Comparison of ENCODE assay signal across 9 mouse cellular contexts in the genomic region with DNA sequence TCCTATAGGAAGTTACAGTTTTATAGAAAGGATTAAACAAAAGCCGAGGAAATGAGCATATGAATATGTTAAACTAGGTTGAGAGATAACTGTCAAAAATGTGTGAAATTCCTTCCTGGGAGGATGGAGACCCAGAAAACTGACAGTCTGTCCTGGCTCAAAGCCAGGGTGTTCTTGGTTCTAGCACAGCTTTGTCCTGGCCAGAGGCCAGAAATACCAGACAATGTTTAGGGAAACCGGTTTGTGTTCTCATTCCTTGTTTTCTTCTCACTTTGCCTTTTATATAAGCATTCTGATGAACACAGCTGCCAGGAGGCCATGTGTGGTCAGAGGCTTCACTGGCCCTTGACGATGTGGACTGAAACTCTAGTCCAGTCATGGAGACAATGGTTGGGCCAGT.
DNase-seq lines count a peak whose midpoint lies in the region; ATAC-seq and TF ChIP-seq lines count a peak whose summit lies in the region.
"Had no signal": no experiment of that assay in that cellular context is flagged by ENCODE, and none has a peak within 500 bp of the region (broad histone marks: within the 10 kb centered on the region; RNA-seq: fewer than 3 reads in every experiment).

No protein-coding gene starts in this region.

- H3K9ac ChIP-seq in kidney, embryonic 14.5 days (ENCODE audit: low read depth, low read length) = no peak overlapping the region
- H3K9ac ChIP-seq in hindbrain, embryonic 12.5 days = no peak overlapping the region
- H3K9ac ChIP-seq in intestine, embryonic 16.5 days (ENCODE audit: low read depth, low read length) = no peak overlapping the region
- H3K9ac ChIP-seq: stomach, embryonic 15.5 days had no signal

- TF ChIP-seq CTCF in Patski (IDR thresholded peaks at IDR 0.05) = no peak

- H3K27ac ChIP-seq in kidney, embryonic 14.5 days (ENCODE audit: low read depth, low read length) = no peak overlapping the region
- no peak overlapping the region for H3K27ac ChIP-seq in hindbrain, embryonic 12.5 days
- H3K27ac ChIP-seq in intestine, embryonic 16.5 days (ENCODE audit: low read length) = no peak overlapping the region
- H3K27ac ChIP-seq: stomach, embryonic 15.5 days had no signal

- H3K4me3 ChIP-seq in kidney, embryonic 14.5 days (ENCODE audit: low read length) = no peak overlapping the region
- H3K4me3 ChIP-seq in hindbrain, embryonic 12.5 days = no peak overlapping the region
- no peak overlapping the region for H3K4me3 ChIP-seq in intestine, embryonic 16.5 days (ENCODE audit: low read length)
- H3K4me3 ChIP-seq: stomach, embryonic 15.5 days had no signal

- POLR2A ChIA-PET in Patski (lab: Charles Lee) = interaction anchor here (1.0 kb wide), 1 partner anchor 9 kb away, joined by 3 read pairs; no protein-coding TSS in a partner anchor

- ATAC-seq in kidney, embryonic 14.5 days (ENCODE audit: low FRiP score, low TSS enrichment) = no peak
- ATAC-seq in Patski = no peak
- ATAC-seq in hindbrain, embryonic 12.5 days (ENCODE audit: low FRiP score) = no peak
- ATAC-seq in intestine, embryonic 16.5 days = no peak

- H3K4me1 ChIP-seq in kidney, embryonic 14.5 days (ENCODE audit: control insufficient read depth, insufficient read depth, low read length) = no peaks in the 10 kb centered on the region
- no peaks in the 10 kb centered on the region for H3K4me1 ChIP-seq in hindbrain, embryonic 12.5 days
- H3K4me1 ChIP-seq in intestine, embryonic 16.5 days (ENCODE audit: control insufficient read depth, insufficient read depth, low read length) = peaks cover 7% of the 10 kb centered on the region
- H3K4me1 ChIP-seq: stomach, embryonic 15.5 days had no signal

- CTCF ChIA-PET in Patski (lab: Charles Lee) = no interaction called here

- 54% methylated on average over 3 of the region's 3 CpGs for WGBS in kidney, embryonic 14.5 days
- 71% methylated on average over 3 of the region's 3 CpGs for WGBS in hindbrain, embryonic 12.5 days
- WGBS in intestine, embryonic 16.5 days = 46% methylated on average over 3 of the region's 3 CpGs

- no peaks in the 10 kb centered on the region for H3K27me3 ChIP-seq in kidney, embryonic 14.5 days (ENCODE audit: control insufficient read depth, insufficient read depth, low read length)
- H3K27me3 ChIP-seq in Patski = no peaks in the 10 kb centered on the region
- no peaks in the 10 kb centered on the region for H3K27me3 ChIP-seq in hindbrain, embryonic 12.5 days
- H3K27me3 ChIP-seq in intestine, embryonic 16.5 days (replicated peaks; ENCODE audit: control insufficient read depth, insufficient read depth, low read length) = no peaks in the 10 kb centered on the region
- H3K27me3 ChIP-seq: stomach, embryonic 15.5 days had no signal

- no peak overlapping the region for H3K4me2 ChIP-seq in kidney, embryonic 14.5 days (replicated peaks; ENCODE audit: low read depth, low read length)
- no peak overlapping the region for H3K4me2 ChIP-seq in hindbrain, embryonic 12.5 days (replicated peaks)
- no peak overlapping the region for H3K4me2 ChIP-seq in intestine, embryonic 16.5 days (ENCODE audit: low read depth, low read length)
- H3K4me2 ChIP-seq: stomach, embryonic 15.5 days had no signal

- H3K9me3 ChIP-seq in kidney, embryonic 14.5 days (ENCODE audit: control insufficient read depth, low read length) = no peaks in the 10 kb centered on the region
- no peaks in the 10 kb centered on the region for H3K9me3 ChIP-seq in hindbrain, embryonic 12.5 days (replicated peaks)
- no peaks in the 10 kb centered on the region for H3K9me3 ChIP-seq in intestine, embryonic 16.5 days (ENCODE audit: control insufficient read depth, low read length)
- H3K9me3 ChIP-seq: stomach, embryonic 15.5 days had no signal

- intact Hi-C loops in left cerebral cortex, postnatal 25 days (cut with DNase I) = loop anchor here (5.0 kb wide), 1 partner anchor 65 kb away; no protein-coding TSS in a partner anchor
- intact Hi-C loops in heart, postnatal 25 days (cut with DNase I) = no loop called here

- H3K36me3 ChIP-seq in kidney, embryonic 14.5 days (ENCODE audit: control insufficient read depth, insufficient read depth, low read length) = no peaks in the 10 kb centered on the region
- H3K36me3 ChIP-seq in hindbrain, embryonic 12.5 days = no peaks in the 10 kb centered on the region
- no peaks in the 10 kb centered on the region for H3K36me3 ChIP-seq in intestine, embryonic 16.5 days (ENCODE audit: control insufficient read depth, insufficient read depth, low read length)
- H3K36me3 ChIP-seq: stomach, embryonic 15.5 days had no signal

- in situ Hi-C loops in Patski (cut with MboI; ENCODE audit: low pct_unique_long_range_greater_than_20kb) = no loop called here

- peak; percentile 53 for DNase-seq in kidney, adult 11 months
- peak; percentile 47 for DNase-seq in Patski (ENCODE audit: low read depth, low spot score)
- peak; percentile 25 to 61 for DNase-seq in cerebellum, postnatal 25 days
- DNase-seq in left cerebral cortex, postnatal 25 days (ENCODE audit: low spot score in 2 of 2) = peak; percentile 9 to 25
- DNase-seq in heart, postnatal 25 days (ENCODE audit: low spot score) = no peak
